Mouse (Mus musculus) brain, embryonic 14.5 days (tissue): ENCODE measurements around the gene Tor1b.

Source experiments
- CTCF ChIP-seq: fragments of 200-500 bp; IDR thresholded peaks from 2 replicates; pipeline ENCODE4 v1.5.1; 2012; ENCODE audit warnings: inconsistent platforms, mild to moderate bottlenecking, moderate library complexity, borderline replicate concordance; ENCODE audit not compliant: insufficient read depth, insufficient read length; ENCODE audit errors: extremely low read depth
- POLR2A ChIP-seq: fragments of 200-500 bp; IDR thresholded peaks from 2 replicates; pipeline ENCODE4 v1.6.1; 2012; ENCODE audit warnings: mild to moderate bottlenecking, inconsistent platforms, borderline replicate concordance; ENCODE audit not compliant: poor library complexity, insufficient read depth, insufficient read length, severe bottlenecking; ENCODE audit errors: extremely low read depth

DNA sequence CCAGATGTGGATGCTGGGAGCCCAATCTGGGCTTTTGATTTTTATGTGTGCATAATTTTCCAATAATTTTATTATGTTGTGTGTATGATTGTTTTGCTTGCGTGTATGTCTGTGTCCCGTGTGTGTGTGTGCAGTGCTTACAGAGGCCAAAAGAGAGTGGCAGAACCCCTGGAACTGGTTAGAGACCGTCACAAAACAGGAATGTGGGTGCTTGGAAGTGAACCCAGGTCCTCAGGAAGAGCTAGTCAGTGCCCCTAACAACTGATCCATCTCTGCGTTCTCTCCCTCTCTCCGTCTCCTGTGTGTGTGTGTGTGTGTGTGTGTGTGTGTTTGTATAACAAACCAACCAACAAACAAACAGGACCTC is 319 bp upstream of the Tor1b start:
- no peak for TF ChIP-seq POLR2A
- TF ChIP-seq CTCF: no peak
